Mouse (Mus musculus) layer of hippocampus, postnatal 14 days (tissue): ENCODE data around the gene Ifi206. TPM values are rescaled to one million over a fixed set of nuclear protein-coding genes. Genes with fewer than 3 reads are reported as not detected.

ENCODE experiments used
- DNase-seq, 2 experiments: peaks; one replicate each; pipeline ENCODE4 v3.0.0; 2021 to 2022; ENCODE audit warnings: low spot score in 2 of 2, mixed read lengths in 1 of 2
- microRNA-seq, 2 experiments: library from miRNA; unstranded; fragments of <30 nt; microRNA quantifications; one replicate each; pipeline ENCODE4 v1.2.0; 2021
- total RNA-seq, 2 experiments: library from RNA; stranded (reverse); gene quantifications; 2 replicates each; pipeline ENCODE4 v1.2.3; 2021

Gene Ifi206
- total RNA-seq, 2 experiments from 2014 or later = not detected

DNA sequence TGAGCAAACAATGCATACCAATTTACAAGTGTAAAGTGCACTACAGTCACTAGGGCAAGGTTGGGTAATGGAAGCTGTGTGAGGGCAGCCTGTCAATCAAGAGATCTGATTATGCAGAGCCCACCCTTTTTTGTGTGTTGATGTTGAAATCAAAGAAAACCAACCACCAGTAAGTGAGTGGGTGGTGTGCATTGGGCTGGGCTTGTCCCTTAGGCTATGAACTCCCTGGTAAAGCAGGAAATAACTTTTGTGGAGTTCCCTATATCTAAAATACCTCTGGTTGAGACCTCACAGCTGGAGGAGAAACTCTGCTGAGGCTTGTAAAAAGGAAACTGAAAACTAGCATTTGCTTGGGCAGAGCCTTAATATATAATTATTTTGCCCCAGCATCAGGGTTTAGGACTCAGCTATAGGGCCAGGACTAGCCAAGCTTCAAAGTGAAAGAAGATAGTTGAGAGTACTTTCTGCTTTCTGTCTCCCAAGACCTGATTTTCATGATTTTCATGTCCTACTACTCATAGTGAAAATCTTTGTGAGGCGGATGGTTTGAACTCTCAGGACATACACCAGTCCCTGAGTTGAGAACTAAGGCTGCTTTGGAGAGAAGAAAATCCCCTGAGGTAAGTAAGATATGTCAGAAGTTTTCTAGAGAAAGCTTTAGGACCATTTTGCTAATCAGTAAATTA is 71.8 kb downstream of the Ifi206 start:
- DNase-seq = no peak

DNA sequence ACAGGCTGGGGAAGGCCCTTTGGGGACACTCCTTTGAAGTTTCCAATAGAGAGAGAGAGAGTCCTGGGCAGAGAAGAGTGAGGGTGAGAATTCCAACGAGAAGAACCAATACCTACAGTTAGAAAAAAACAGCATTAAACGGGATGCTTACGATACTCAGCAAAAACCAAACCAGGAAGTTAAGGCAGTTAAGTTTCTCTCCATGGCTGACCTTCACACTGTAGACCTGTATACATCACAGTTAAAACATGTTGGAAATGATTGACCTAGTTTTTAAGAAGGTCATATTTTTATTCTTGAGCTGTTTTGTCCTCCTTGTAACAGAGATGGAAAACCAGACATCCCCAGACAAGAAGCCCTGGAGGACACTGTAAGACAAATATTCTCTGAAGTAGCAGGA is 72.3 kb downstream of the Ifi206 start:
- no peak for DNase-seq

Small RNA genes within 50 kb of the gene (microRNA-seq; reads per million reads assigned to microRNA genes)
- 0 reads per million in 2 experiments for gene Gm44481

Other genes starting within 250 kb of the Ifi206 start
- gene Olfr418, start 225.0 kb downstream of the Ifi206 start, total RNA-seq = not detected
- gene Mptx2, start 213.3 kb downstream of the Ifi206 start, total RNA-seq = not detected
- 10 to 100 TPM; 76.9 to 81.4 TPM for gene Ackr1, start 157.3 kb downstream of the Ifi206 start, total RNA-seq
- gene Aim2, start 140.2 kb downstream of the Ifi206 start, total RNA-seq = 1 to 10 TPM; 2.9 to 4.0 TPM
- gene Cadm3, start 123.3 kb downstream of the Ifi206 start, total RNA-seq = 100 to 1,000 TPM; 351 to 367 TPM
- not detected for gene Ifi214, start 44.9 kb upstream of the Ifi206 start, total RNA-seq
- gene Ifi213, start 108.2 kb upstream of the Ifi206 start, total RNA-seq = not detected
- gene Ifi209, start 139.9 kb upstream of the Ifi206 start, total RNA-seq = not detected
- gene Ifi208, start 182.6 kb upstream of the Ifi206 start, total RNA-seq = not detected